Mouse (Mus musculus): ENCODE measurements at regions not wholly inside any gene's neighbourhood (a gene's known extent, or its start where the extent isn't known, plus 50 kb on each side); places are given as distances from the start of the nearest gene placed in this dataset.

GRCm38 (mm10) chr6:31287176-31287575 is 111.4 kb upstream of the Mkln1 start:
- DNase-seq, result no peak

DNA sequence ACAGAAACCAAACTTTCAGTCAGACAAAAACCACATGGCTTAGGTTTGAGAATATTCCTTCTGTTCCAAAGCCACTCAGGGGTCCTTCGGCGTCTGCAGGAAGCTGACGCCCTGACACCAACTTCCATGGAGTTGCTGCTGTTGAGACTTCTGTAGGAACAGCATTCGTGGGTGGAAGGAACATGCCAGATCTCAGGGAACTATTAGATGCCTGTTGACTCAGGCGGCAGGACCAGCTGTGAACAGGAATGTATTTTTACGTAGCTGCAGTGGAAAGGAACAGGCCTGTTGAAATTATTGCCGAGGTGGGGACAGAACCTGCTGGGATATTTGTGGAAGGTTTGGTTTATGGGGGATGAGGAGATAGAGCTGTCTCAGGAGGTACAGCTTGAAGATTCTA is 110.8 kb upstream of the Mkln1 start:
- peak; percentile 16 for DNase-seq

DNA sequence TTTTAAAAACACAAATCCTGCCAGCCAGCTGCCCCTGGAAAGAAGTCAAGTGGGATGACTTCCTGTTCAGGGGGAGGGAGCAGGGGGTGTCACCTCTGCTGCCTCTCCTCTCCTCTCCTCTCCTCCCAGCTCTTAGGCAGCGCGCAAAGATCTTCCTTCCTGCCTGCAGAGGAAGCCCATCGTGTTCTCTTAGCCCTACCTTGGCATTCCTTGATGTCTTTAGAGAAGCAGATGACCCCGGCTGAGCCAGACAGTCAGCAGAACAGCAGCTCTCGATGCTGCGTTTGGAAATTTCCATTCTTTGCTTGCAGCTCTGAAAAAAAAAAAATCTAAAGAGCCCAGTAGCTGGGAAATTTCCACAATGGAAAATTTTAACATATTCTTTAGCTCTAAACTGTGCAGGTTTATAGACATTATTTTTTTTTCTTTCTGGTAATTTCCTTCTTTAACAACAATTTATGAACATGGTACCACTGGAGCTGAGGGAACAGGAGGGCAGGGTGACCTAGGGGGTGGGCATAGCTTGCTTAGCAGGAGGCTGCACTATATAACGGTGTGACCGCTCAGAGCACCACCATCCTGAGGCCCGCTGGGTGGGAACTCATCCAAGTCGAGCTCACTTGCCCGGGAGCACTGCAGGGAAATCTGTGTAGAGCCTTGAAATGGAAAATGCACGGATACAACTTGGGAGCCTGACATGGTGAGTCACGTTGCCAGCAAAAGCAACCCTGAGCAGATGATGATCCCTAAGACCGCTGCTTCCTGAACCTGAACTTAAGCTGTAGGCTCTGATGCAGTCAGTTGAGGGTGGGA is 109.9 kb upstream of the Mkln1 start:
- DNase-seq, result peak; percentile 81

- no peak for DNase-seq
Observed at GRCm38 (mm10) chr6:31289234-31289486, 109.4 kb upstream of the Mkln1 start.

GRCm38 (mm10) chr6:31292081-31292480 is 106.5 kb upstream of the Mkln1 start:
- no peak for DNase-seq

DNA sequence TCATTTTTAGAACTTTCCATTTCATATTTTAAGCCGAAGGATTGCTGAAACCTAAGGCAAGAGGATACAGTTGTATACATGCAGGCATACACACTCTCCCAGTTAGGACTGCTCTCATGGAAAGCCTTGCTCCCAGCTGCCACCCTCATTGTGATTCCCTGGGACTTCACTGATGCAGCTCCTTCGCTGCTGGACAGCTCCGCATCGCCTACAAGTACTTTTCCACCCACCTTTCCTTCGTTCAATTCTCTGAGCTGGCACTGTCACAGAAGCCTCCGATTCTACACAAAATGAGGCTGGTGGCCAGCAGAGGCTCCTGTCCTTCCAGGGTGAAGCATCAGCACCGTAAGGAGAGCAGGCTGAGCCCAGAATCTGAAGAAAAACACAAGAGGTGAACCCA is 105.5 kb upstream of the Mkln1 start:
- DNase-seq, result no peak

- DNase-seq, result no peak
Observed at GRCm38 (mm10) chr6:31299395-31299794, 99.1 kb upstream of the Mkln1 start.

GRCm38 (mm10) chr6:31305736-31306135 is 92.8 kb upstream of the Mkln1 start:
- no peak for DNase-seq

DNA sequence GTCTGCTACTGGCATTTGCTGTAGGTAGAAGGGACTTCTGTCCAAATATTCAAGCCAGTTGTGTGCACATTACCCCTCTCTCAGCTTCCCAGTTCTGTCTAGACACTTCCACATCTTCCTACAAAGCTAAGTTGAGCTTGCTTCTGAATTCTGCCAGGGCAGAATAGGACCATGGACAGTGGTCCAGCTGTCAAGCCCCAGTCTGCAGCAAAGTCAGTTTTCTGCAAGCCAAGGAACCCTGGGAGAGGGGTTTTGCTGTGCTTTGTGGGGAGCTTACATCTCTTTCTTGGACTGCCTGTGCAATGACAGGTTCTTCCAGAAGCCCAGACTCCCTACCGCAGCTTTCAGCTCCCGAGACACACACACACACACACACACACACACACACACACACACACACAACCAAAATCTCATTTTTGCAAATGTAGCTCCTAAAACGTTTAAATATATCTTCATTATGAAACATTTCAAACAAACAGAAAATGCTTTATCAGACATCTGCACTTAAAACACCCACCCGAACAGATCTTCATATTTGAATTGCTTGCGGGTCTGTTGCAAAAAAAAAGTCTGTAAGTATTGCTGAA is 91.4 kb upstream of the Mkln1 start:
- no peak for DNase-seq

DNA sequence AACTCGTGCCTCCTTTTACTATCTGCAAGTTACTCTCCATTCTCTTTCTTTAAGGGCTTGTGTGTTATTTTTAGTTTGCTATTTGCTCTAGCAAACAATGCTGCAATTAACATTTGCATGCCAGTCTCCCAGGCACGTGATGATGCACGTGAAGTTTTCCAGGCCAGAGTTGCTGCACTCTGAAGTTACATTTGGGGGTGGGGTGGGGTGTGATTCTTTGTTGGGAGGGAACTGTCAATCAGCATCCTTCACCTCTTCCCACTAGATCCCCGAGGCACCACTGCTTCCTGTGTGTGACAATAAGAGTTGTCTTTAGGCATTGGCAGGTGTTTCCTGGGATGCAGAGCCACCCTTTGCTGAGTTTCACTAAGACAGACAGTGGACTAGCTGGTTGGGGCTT is 90.6 kb upstream of the Mkln1 start:
- no peak for DNase-seq

DNA sequence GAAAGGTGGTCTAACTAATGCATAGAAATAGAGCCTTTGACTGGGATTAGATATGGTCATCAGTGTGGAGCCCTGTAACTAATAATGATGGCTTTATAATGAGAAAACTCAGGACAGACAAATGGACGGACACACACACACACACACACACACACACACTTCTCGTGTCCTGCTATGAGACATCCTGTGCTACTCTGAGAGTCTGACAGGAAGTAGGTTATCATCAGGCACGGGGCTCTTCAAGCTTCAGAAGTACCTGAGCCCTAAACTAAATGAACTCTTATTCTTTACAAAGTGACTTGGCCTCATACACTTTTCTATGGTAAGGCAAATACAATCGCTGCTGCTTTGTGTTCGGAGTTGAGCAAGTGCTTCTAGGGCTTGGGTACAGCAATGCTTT is 87.9 kb upstream of the Mkln1 start:
- DNase-seq, result no peak

DNA sequence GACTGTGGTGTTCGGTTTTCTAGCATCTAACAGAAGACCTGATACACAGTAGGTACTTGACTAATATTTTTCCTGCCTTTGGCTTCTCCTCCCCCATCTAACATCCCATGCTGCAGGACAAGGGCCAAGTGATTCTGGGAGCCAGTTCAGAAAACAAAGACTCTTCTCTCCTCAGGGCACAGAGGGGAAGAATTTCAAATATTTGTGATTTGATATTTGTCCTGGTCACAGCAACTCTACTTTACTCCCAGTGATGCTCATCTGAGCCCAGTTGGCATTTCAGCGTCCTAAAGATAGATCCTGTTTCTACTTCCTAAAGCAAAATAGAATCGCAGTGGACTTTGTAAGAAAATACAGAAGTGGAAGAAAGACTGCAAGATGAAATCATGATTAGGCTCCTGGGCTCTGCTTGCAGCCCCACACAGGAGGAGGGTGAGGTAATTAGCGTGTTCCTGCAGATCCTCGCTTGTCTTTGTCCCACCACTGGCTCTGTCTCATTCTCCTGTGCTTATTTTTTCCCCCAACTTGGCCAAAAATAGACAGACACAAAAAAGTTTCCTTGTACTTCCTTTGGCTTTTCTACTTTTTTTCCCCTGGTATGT is 84.6 kb upstream of the Mkln1 start:
- DNase-seq, result no peak

GRCm38 (mm10) chr6:31317741-31318225 is 80.8 kb upstream of the Mkln1 start:
- peak; percentile 88 for DNase-seq

DNA sequence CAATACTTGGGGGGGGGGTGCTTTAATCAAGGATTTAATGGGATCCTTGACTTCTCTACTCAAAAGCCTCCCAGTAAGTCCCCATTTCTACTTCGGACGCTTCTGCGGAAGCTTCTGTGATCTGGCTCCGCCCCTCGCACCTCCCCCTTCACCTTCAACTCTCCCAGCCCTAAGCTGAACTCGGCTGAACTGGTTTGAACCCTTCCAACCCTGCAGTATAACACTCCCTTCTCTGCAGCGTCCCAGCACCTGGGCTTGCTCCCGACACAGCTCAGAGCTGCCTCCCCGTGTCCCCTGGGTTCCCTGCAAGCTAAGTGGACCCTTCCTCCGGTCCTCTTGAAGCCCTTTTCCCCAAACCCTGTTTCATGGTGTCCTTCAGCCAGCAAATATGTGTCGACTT is 80.0 kb upstream of the Mkln1 start:
- peak; percentile 93 for DNase-seq

- DNase-seq, result peak; percentile 20
Observed at GRCm38 (mm10) chr6:31319431-31319830, 79.1 kb upstream of the Mkln1 start.

GRCm38 (mm10) chr6:31320141-31320830 is 78.2 kb upstream of the Mkln1 start:
- DNase-seq, result no peak

- no peak for DNase-seq
Observed at GRCm38 (mm10) chr6:31321066-31321846, 77.3 kb upstream of the Mkln1 start.

DNA sequence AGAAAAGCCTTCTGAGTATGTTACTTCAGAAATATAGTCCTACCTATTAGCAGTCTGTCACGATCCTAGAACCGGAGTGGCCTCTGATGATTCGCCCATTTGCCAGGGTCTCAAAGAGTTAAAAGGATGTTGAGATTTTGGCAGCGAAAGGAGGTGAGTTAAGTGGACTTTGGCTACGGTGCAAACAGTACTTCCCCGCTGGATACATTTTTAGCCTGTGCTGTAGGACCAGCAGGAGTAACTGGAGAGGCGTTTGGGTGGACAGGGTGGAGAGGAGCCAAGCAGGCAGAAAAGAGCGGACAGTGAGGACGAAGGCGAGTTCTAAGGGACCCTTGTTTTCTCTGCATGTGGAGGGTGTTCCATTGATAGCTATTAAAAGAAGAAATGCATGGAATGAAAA is 76.6 kb upstream of the Mkln1 start:
- peak; percentile 35 for DNase-seq

DNA sequence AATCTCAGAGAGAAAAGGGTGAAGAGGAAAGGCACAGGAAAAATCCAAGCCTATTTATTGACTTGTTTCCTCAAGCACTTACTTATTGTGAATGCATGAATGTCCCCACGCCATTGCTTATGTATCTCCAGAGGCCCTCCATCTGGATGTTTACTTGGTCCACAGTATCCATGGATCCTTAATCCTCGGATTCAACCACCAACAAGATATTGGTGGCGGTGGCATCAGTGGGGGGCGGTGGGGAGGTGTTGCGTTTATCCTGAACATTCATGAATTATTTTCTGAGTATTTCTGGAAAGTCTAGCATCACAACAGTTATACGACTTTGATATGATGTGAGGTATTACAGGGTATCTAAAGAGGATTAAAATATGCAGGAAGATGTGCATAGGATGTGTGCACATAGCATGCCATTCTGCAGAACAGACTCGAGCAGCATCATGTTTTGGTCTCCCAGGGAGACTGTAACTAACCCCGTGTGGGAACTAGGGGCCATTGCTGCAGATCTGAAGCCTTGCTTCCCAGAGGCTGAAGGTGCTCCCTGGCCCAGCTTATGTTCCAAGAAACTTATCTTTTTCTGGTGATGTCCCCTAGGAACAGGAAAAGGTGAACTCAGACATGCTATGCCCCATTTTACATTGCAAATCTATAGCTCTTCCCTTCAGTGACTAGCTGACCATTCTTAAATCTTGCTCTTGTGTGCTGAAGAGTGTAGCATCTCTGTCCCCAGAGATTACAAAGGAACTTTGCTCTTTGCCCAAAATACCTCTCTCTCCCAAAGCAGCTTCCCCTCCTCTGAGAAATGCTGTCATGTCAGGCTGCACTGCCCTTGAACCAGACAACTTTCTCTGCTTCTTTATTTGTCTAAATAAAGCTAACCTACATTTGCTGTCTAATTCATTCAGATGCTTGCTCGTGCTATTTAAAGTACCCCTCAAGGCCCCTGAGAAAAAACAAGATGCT is 75.0 kb upstream of the Mkln1 start:
- no peak for DNase-seq

DNA sequence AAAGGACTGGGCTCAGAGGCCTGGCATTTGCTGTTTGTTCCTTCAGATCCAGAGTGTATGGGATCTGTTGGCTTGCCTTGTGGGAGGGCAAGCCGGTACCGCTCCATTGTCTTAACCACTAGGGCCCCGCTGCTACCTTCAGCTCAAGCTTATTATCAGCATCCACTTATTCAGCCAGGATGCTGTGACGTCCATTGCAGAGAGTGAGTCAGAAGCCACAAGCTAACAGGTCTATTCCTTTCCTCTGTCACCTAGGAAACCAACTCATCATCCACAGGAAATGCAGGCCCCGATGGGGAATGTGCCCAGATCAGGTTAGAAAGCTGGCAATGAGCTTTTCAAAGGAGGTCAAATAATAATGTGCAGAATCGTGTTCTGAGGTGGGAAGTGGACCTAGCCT is 73.8 kb upstream of the Mkln1 start:
- DNase-seq, result no peak

- DNase-seq, result no peak
Observed at GRCm38 (mm10) chr6:31325621-31326020, 72.9 kb upstream of the Mkln1 start.

DNA sequence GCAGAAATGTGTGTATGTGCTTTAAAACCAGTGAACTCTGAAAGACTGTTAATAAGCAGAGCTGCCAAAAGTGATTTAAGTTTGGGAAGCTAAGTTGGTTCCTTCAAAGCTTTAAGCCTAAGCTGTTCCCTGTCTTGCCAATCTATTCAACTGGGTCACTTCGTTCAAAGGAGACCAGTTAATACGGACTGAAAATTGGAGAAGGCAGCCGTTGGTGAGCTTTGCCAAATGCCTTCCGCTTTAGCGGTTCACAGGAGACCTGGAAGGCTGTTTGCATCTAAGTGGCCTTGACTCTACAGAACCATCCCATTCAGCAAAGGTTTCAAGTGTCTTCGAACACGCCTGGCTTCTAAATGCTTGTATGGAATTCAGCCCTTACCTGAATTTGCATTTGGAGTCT is 68.2 kb upstream of the Mkln1 start:
- no peak for DNase-seq
